In genomic region chr17:87637056-87637389, GRCm38 (mm10) we compare ENCODE assay signal across 9 mouse cellular contexts. TPM values are rescaled to one million over a fixed set of nuclear protein-coding genes. Genes with fewer than 3 reads are reported as not detected.
DNase-seq lines count a peak whose midpoint lies in the region; ATAC-seq and TF ChIP-seq lines count a peak whose summit lies in the region.
"Had no signal": no experiment of that assay in that cellular context is flagged by ENCODE, and none has a peak within 500 bp of the region (broad histone marks: within the 10 kb centered on the region; RNA-seq: fewer than 3 reads in every experiment).

No protein-coding gene starts in this region.

- no peaks in the 10 kb centered on the region for H3K36me3 ChIP-seq in heart, adult 2 months (ENCODE audit: control insufficient read depth, insufficient read depth, low read length)
- H3K36me3 ChIP-seq in intestine, postnatal 0 days (ENCODE audit: control insufficient read depth, insufficient read depth): peaks cover 13% of the 10 kb centered on the region; the same call in 1 of the 2 replicates
- 0 out of 2 replicates have a peak, but pooled peaks cover 9% of the 10 kb centered on the region for H3K36me3 ChIP-seq in lung, embryonic 14.5 days (ENCODE audit: insufficient read depth)

- H3K4me1 ChIP-seq in heart, adult 2 months (ENCODE audit: control insufficient read depth, insufficient read depth, low read length): no peaks in the 10 kb centered on the region; the same call in 1 of the 2 replicates
- peaks cover 4% of the 10 kb centered on the region for H3K4me1 ChIP-seq in bone marrow macrophage, adult 2 months (ENCODE audit: control insufficient read depth, insufficient read depth, low read length)
- no peaks in the 10 kb centered on the region for H3K4me1 ChIP-seq in intestine, postnatal 0 days (replicated peaks; ENCODE audit: control insufficient read depth, insufficient read depth, low read length)
- H3K4me1 ChIP-seq in lung, embryonic 14.5 days (ENCODE audit: insufficient read depth): no peaks in the 10 kb centered on the region

- no peak overlapping the region; the same call in 1 of the 2 replicates for H3K9ac ChIP-seq in heart, adult 2 months (ENCODE audit: low read depth, low read length)
- peak overlapping the region; percentile 94 for H3K9ac ChIP-seq in intestine, postnatal 0 days (ENCODE audit: low read depth, low read length)
- H3K9ac ChIP-seq in lung, embryonic 14.5 days: peak overlapping the region; percentile 72

- H3K9me3 ChIP-seq in intestine, postnatal 0 days (ENCODE audit: control insufficient read depth): no peaks in the 10 kb centered on the region
- no peaks in the 10 kb centered on the region for H3K9me3 ChIP-seq in lung, embryonic 14.5 days (ENCODE audit: low read depth, low read length)

- H3K4me2 ChIP-seq in intestine, postnatal 0 days (replicated peaks; ENCODE audit: low read depth): peak overlapping the region; percentile 65
- peak overlapping the region; percentile 73 for H3K4me2 ChIP-seq in lung, embryonic 14.5 days

- 12% methylated on average over 22 of the region's 22 CpGs for WGBS in heart, adult 2 months
- 3% methylated on average over 22 of the region's 22 CpGs for WGBS in intestine, postnatal 0 days
- WGBS in lung, embryonic 14.5 days: 1% methylated on average over 20 of the region's 22 CpGs

- no peak for TF ChIP-seq EP300 in heart, adult 2 months (IDR thresholded peaks at IDR 0.05; ENCODE audit: insufficient read depth, low read depth, low read length)

- H3K27ac ChIP-seq in heart, adult 2 months: no peak overlapping the region
- H3K27ac ChIP-seq in bone marrow macrophage, adult 2 months (ENCODE audit: insufficient read depth, low read depth, low read length): no peak overlapping the region
- H3K27ac ChIP-seq in intestine, postnatal 0 days (ENCODE audit: low read depth, low read length): peak overlapping the region; percentile 99
- peak overlapping the region; percentile 88 for H3K27ac ChIP-seq in lung, embryonic 14.5 days (ENCODE audit: low read depth)
- H3K27ac ChIP-seq: macrophage had no signal

- H3K4me3 ChIP-seq in heart, adult 2 months: peak overlapping the region; percentile 43; the same call in 1 of the 2 replicates
- H3K4me3 ChIP-seq in bone marrow macrophage, adult 2 months (ENCODE audit: insufficient read depth, low read length): peak overlapping the region; percentile 62
- peak overlapping the region; percentile 78 for H3K4me3 ChIP-seq in intestine, postnatal 0 days (ENCODE audit: low read depth, low read length)
- H3K4me3 ChIP-seq in lung, embryonic 14.5 days (ENCODE audit: low read depth, low read length): peak overlapping the region; percentile 59

- intact Hi-C loops in heart, adult 2 months (cut with DNase I): no loop called here
- intact Hi-C loops in heart, postnatal 25 days (cut with DNase I): no loop called here

- no peak for TF ChIP-seq CTCF in heart, adult 2 months (IDR thresholded peaks at IDR 0.05)
- TF ChIP-seq CTCF in bone marrow macrophage, adult 2 months (IDR thresholded peaks at IDR 0.05; ENCODE audit: low read depth, low read length): no peak
- TF ChIP-seq CTCF in intestine, postnatal 0 days (IDR thresholded peaks at IDR 0.05; ENCODE audit: low read depth): no peak
- TF ChIP-seq CTCF in lung, embryonic 14.5 days (IDR thresholded peaks at IDR 0.05; ENCODE audit: low read depth): no peak

- H3K79me2 ChIP-seq in heart, adult 2 months (replicated peaks; ENCODE audit: control insufficient read depth, insufficient read depth, low read length): no peaks in the 10 kb centered on the region

- no peak for DNase-seq in heart, adult 2 months
- no peak for DNase-seq in heart, postnatal 25 days (ENCODE audit: low spot score)
- peak; percentile 63 for DNase-seq in lung, embryonic 14.5 days
- DNase-seq in thymus, adult 18-20 months: peak; percentile 25 to 39
- no peak for DNase-seq in frontal cortex, postnatal 25 days (ENCODE audit: low spot score in 2 of 2)
- no peak for DNase-seq in adipocyte (ENCODE audit: low spot score)

- TF ChIP-seq POLR2A in heart, adult 2 months (IDR thresholded peaks at IDR 0.05; ENCODE audit: insufficient read depth, low read depth, low read length): no peak
- no peak for TF ChIP-seq POLR2A in bone marrow macrophage, adult 2 months (IDR thresholded peaks at IDR 0.05; ENCODE audit: borderline replicate concordance, low read depth, low read length)

- peaks cover 14% of the 10 kb centered on the region for H3K27me3 ChIP-seq in heart, adult 2 months (ENCODE audit: control insufficient read depth, insufficient read depth, low read length)
- no peaks in the 10 kb centered on the region; the same call in 1 of the 2 replicates for H3K27me3 ChIP-seq in intestine, postnatal 0 days (replicated peaks; ENCODE audit: control insufficient read depth, insufficient read depth, low read length)
- peaks cover 34% of the 10 kb centered on the region for H3K27me3 ChIP-seq in lung, embryonic 14.5 days (ENCODE audit: insufficient read depth, low read length)

- ATAC-seq in intestine, postnatal 0 days: peak; percentile 64
- peak; percentile 47; the same call in 1 of the 2 replicates for ATAC-seq in lung, embryonic 14.5 days (ENCODE audit: insufficient read depth)

RNA-seq across cellular contexts. Expression of gene Epcam, which starts 1.2 kb away (rescaled TPM):
- total RNA-seq in heart, adult 2 months (2021): not detected
- 0.86 TPM in 1 of 2 replicates, not detected in the other for polyA plus RNA-seq in heart, adult 2 months (2012; rRNA removed)
- not detected for total RNA-seq in heart, postnatal 25 days (2021)
- polyA plus RNA-seq in bone marrow macrophage, adult 2 months (2012; ENCODE audit: insufficient read depth, insufficient read length, missing spikeins): not detected in 2 replicates
- polyA plus RNA-seq in intestine, postnatal 0 days (2015; fragmentation: Nextera tagmentation; extraction: Ambion mirVana): 1,279 and 1,318 TPM in 2 replicates
- polyA plus RNA-seq in lung, embryonic 14.5 days (2014; fragmentation: Nextera tagmentation; extraction: Ambion mirVana): 341 and 349 TPM in 2 replicates
- polyA plus RNA-seq: macrophage had no signal

RNA-seq across cellular contexts. Expression of gene Msh2, which starts 35.1 kb away (rescaled TPM):
- total RNA-seq in heart, adult 2 months (2021): 10 to 100 TPM; 12.7 to 13.7 TPM
- 4.9 and 9.3 TPM in 2 replicates for polyA plus RNA-seq in heart, adult 2 months (2012; rRNA removed)
- 10 to 100 TPM; 12.7 to 14.3 TPM for total RNA-seq in heart, postnatal 25 days (2021)
- polyA plus RNA-seq in bone marrow macrophage, adult 2 months (2012; ENCODE audit: insufficient read depth, insufficient read length, missing spikeins): 13.5 and 17.1 TPM in 2 replicates
- polyA plus RNA-seq in intestine, postnatal 0 days (2015; fragmentation: Nextera tagmentation; extraction: Ambion mirVana): 13.9 and 15.9 TPM in 2 replicates
- 55.1 and 56.0 TPM in 2 replicates for polyA plus RNA-seq in lung, embryonic 14.5 days (2014; fragmentation: Nextera tagmentation; extraction: Ambion mirVana)

Comparison
In these comparisons a context has a peak if more than half of its experiments do, and no peak if none do; other contexts are left out.
1. DNase-seq: peak in lung, embryonic 14.5 days (single experiment) and thymus, adult 18-20 months (2 of 2); none in heart, adult 2 months (0 of 2), heart, postnatal 25 days (single experiment), frontal cortex, postnatal 25 days (0 of 2) and adipocyte (single experiment).
2. H3K27ac ChIP-seq: peak in intestine, postnatal 0 days (single experiment) and lung, embryonic 14.5 days (single experiment); none in heart, adult 2 months (single experiment) and bone marrow macrophage, adult 2 months (single experiment).
3. RNA of gene Epcam, which starts 1.2 kb away (polyA plus RNA-seq): 1,279 to 1,318 TPM in intestine, postnatal 0 days and 341 to 349 TPM in lung, embryonic 14.5 days; 0.86 TPM in heart, adult 2 months and not detected in bone marrow macrophage, adult 2 months; every median in the first group is over 100 times any median in the second.
4. Peak in every context shown above with its lines, with median percentiles within 50 percentile points of each other: H3K4me3 ChIP-seq.